Mouse (Mus musculus) stomach, embryonic 16.5 days (tissue): ENCODE measurements around the gene Scamp5. TPM values are rescaled to one million over a fixed set of nuclear protein-coding genes. Genes with fewer than 3 reads are reported as not detected.
A peak's percentile ranks its signal among the peaks of the same experiment; 100 is the strongest.
"Not testable (repeated sequence)": the region's sequence is repeated elsewhere in the genome, so short reads cannot be mapped to it uniquely, and the experiment has no call there.

Source experiments
- ATAC-seq: fragments of 200-750 bp; cut with Nextera tagmentation; 2 replicates; pipeline ENCODE4 v1.8.0; 2017; ENCODE audit warnings: moderate number of reproducible peaks, moderate TSS enrichment; ENCODE audit not compliant: insufficient read depth, low FRiP score
- H3K27ac ChIP-seq: fragments of 300-500 bp; sonication (generic); 2 replicates; pipeline ENCODE4 v1.5.1; 2014; ENCODE audit warnings: low read length
- H3K27me3 ChIP-seq: fragments of 300-500 bp; sonication (generic); 2 replicates; pipeline ENCODE4 v1.6.1; 2014; ENCODE audit warnings: low read length, control low read depth, mixed read lengths; ENCODE audit not compliant: control insufficient read depth, insufficient read depth
- H3K36me3 ChIP-seq: fragments of 300-500 bp; sonication (generic); 2 replicates; pipeline ENCODE4 v1.6.1; 2014; ENCODE audit warnings: low read length; ENCODE audit not compliant: control insufficient read depth, insufficient read depth
- H3K4me1 ChIP-seq: fragments of 300-500 bp; sonication (generic); 2 replicates; pipeline ENCODE4 v1.6.1; 2014; ENCODE audit warnings: low read length, control low read depth, mixed read lengths; ENCODE audit not compliant: control insufficient read depth, insufficient read depth
- H3K4me2 ChIP-seq: fragments of 300-500 bp; sonication (generic); 2 replicates; pipeline ENCODE4 v1.6.1; 2014; ENCODE audit warnings: low read depth, low read length, mixed read lengths
- H3K4me3 ChIP-seq: fragments of 300-500 bp; sonication (generic); replicated peaks from 2 replicates; pipeline ENCODE4 v1.5.1; 2014; ENCODE audit warnings: mild to moderate bottlenecking, low read length
- H3K9ac ChIP-seq: fragments of 300-500 bp; sonication (generic); 2 replicates; pipeline ENCODE4 v1.6.1; 2014; ENCODE audit warnings: low read length
- H3K9me3 ChIP-seq: fragments of 300-500 bp; sonication (generic); replicated peaks from 2 replicates; pipeline ENCODE4 v1.6.1; 2016; ENCODE audit warnings: low read length, control low read depth; ENCODE audit not compliant: control insufficient read depth
- WGBS: fragments of 180-500 bp; shearing (Covaris S2); extraction: QIAGEN DNeasy Blood & Tissue Kit; methylation state at CpG from one replicate; pipeline ENCODE4 v1.1.7; 2014; 5-methylcytosine and 5-hydroxymethylcytosine counted together
- polyA plus RNA-seq: library from polyadenylated mRNA; unstranded; fragments of >200 nt; fragmentation: Nextera tagmentation; extraction: Ambion mirVana; gene quantifications from 2 replicates; pipeline ENCODE4 v1.2.1, GENCODE M21; 2015

Scamp5 gene
- polyA plus RNA-seq, 1 experiment from 2014 or later = 28.5 TPM

GRCm38 (mm10) chr9:57427937-57428336 lies 39.9 kb downstream of the Scamp5 start:
- Histone ChIP-seq H3K27ac (peak overlapping the region; percentile 55; the same call in 1 of the 2 replicates), H3K9ac (no peak overlapping the region), H3K27me3 (no peaks in the 10 kb centered on the region), H3K9me3 (no peaks in the 10 kb centered on the region), H3K4me2 (no peak overlapping the region), H3K4me1 (peaks cover 16% of the 10 kb centered on the region), H3K36me3 (no peaks in the 10 kb centered on the region), H3K4me3 (no peak overlapping the region)
- ATAC-seq = peak; percentile 70
- 59% methylated on average over 4 of the region's 4 CpGs for WGBS

- not testable (repeated sequence) for H3K4me2 ChIP-seq, H3K4me3 ChIP-seq, H3K9me3 ChIP-seq, H3K27ac ChIP-seq, H3K9ac ChIP-seq, H3K27me3 ChIP-seq, H3K36me3 ChIP-seq, ATAC-seq
- WGBS = 92% methylated on average over 4 of the region's 4 CpGs
- H3K4me1 ChIP-seq = peaks cover 10% of the 10 kb centered on the region; the same call in 1 of the 2 replicates
Observed at GRCm38 (mm10) chr9:57427123-57427522, 40.7 kb downstream of the Scamp5 start.

- H3K27me3 ChIP-seq = no peaks in the 10 kb centered on the region
- peaks cover 29% of the 10 kb centered on the region for H3K4me1 ChIP-seq
- peak overlapping the region; percentile 17; the same call in 1 of the 2 replicates for H3K27ac ChIP-seq
- no peaks in the 10 kb centered on the region for H3K36me3 ChIP-seq
- 78% methylated on average over 3 of the region's 3 CpGs for WGBS
- no peaks in the 10 kb centered on the region for H3K9me3 ChIP-seq
- no peak overlapping the region for H3K4me3 ChIP-seq
- no peak overlapping the region for H3K9ac ChIP-seq
- no peak for ATAC-seq
- H3K4me2 ChIP-seq = no peak overlapping the region
Observed at GRCm38 (mm10) chr9:57425116-57425515, 42.7 kb downstream of the Scamp5 start.

GRCm38 (mm10) chr9:57424066-57424465 lies 43.8 kb downstream of the Scamp5 start:
- ATAC-seq = no peak
- no peak overlapping the region for H3K4me2 ChIP-seq

GRCm38 (mm10) chr9:57421688-57422111 lies 46.2 kb downstream of the Scamp5 start:
- Histone ChIP-seq H3K9me3 (no peaks in the 10 kb centered on the region), H3K9ac (peak overlapping the region; percentile 63; the same call in 1 of the 2 replicates), H3K36me3 (no peaks in the 10 kb centered on the region), H3K4me1 (peaks cover 29% of the 10 kb centered on the region), H3K27me3 (no peaks in the 10 kb centered on the region), H3K4me2 (no peak overlapping the region), H3K4me3 (no peak overlapping the region), H3K27ac (peak overlapping the region; percentile 98)
- WGBS = 45% methylated on average over 5 of the region's 5 CpGs
- ATAC-seq = no peak

More at GRCm38 (mm10) chr9:57424066-57424465, 43.8 kb downstream of the Scamp5 start:
- WGBS = 64% methylated on average over 6 of the region's 6 CpGs
- H3K9me3 ChIP-seq = no peaks in the 10 kb centered on the region
- H3K27me3 ChIP-seq = no peaks in the 10 kb centered on the region
- H3K4me3 ChIP-seq = no peak overlapping the region
- peaks cover 40% of the 10 kb centered on the region for H3K4me1 ChIP-seq
- no peak overlapping the region for H3K9ac ChIP-seq
- no peaks in the 10 kb centered on the region for H3K36me3 ChIP-seq
- H3K27ac ChIP-seq = no peak overlapping the region

GRCm38 (mm10) chr9:57421121-57421571 lies 46.7 kb downstream of the Scamp5 start:
- Histone ChIP-seq H3K36me3 (no peaks in the 10 kb centered on the region), H3K9ac (peak overlapping the region; percentile 63), H3K4me3 (no peak overlapping the region), H3K4me2 (0 out of 2 replicates have a peak overlapping the region, but pooled peaks have one; percentile 43), H3K27me3 (no peaks in the 10 kb centered on the region), H3K27ac (peak overlapping the region; percentile 98), H3K4me1 (peaks cover 29% of the 10 kb centered on the region), H3K9me3 (no peaks in the 10 kb centered on the region)
- ATAC-seq = peak; percentile 77; the same call in 1 of the 2 replicates
- 20% methylated on average over 9 of the region's 9 CpGs for WGBS

GRCm38 (mm10) chr9:57420321-57421120 lies 47.3 kb downstream of the Scamp5 start:
- Histone ChIP-seq H3K4me1 (peaks cover 29% of the 10 kb centered on the region), H3K4me2 (peak overlapping the region; percentile 43), H3K9me3 (no peaks in the 10 kb centered on the region), H3K9ac (peak overlapping the region; percentile 63), H3K27ac (peak overlapping the region; percentile 98), H3K36me3 (no peaks in the 10 kb centered on the region), H3K4me3 (0 out of 2 replicates have a peak overlapping the region, but pooled peaks have one; percentile 10), H3K27me3 (no peaks in the 10 kb centered on the region)
- WGBS = 17% methylated on average over 20 of the region's 20 CpGs
- ATAC-seq = peak; percentile 89

GRCm38 (mm10) chr9:57419521-57420267 lies 48.2 kb downstream of the Scamp5 start:
- Histone ChIP-seq H3K4me2 (0 out of 2 replicates have a peak overlapping the region, but pooled peaks have one; percentile 43), H3K27me3 (no peaks in the 10 kb centered on the region), H3K36me3 (no peaks in the 10 kb centered on the region), H3K4me1 (peaks cover 29% of the 10 kb centered on the region), H3K9me3 (no peaks in the 10 kb centered on the region), H3K4me3 (no peak overlapping the region), H3K9ac (peak overlapping the region; percentile 63), H3K27ac (peak overlapping the region; percentile 98)
- no peak for ATAC-seq
- 75% methylated on average over 16 of the region's 16 CpGs for WGBS

GRCm38 (mm10) chr9:57417341-57417740 lies 50.5 kb downstream of the Scamp5 start:
- Histone ChIP-seq H3K4me3 (no peak overlapping the region), H3K36me3 (no peaks in the 10 kb centered on the region), H3K27ac (no peak overlapping the region), H3K9ac (no peak overlapping the region), H3K4me1 (peaks cover 29% of the 10 kb centered on the region), H3K4me2 (no peak overlapping the region), H3K9me3 (no peaks in the 10 kb centered on the region), H3K27me3 (no peaks in the 10 kb centered on the region)
- ATAC-seq = no peak
- 82% methylated on average over 8 of the region's 8 CpGs for WGBS
